ENCODE assay signal across 8 mouse cellular contexts in the genomic region with DNA sequence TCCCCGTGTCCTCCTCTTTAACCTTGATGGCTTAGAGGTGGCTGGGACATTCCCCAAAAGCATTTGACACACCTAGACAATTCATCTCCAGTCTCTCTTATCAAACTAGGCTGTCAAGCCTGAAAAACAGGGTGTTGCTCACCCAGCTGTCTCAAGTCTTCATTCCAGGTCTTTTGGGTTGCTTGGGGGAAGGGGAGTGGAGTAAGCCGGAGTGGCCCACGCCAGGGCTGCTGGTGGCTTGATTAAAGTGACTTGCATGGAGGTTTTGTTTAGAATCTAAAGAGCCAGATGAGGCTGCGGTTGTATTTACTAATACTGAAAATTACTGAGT.
DNase-seq lines count a peak whose midpoint lies in the region; ATAC-seq and TF ChIP-seq lines count a peak whose summit lies in the region.

No protein-coding gene starts in this region.

- peak overlapping the region; percentile 88 for H3K27ac ChIP-seq in lung, embryonic 14.5 days (ENCODE audit: low read depth)
- H3K27ac ChIP-seq in forebrain, embryonic 12.5 days, result no peak overlapping the region
- peak overlapping the region; percentile 60; the same call in 1 of the 2 replicates for H3K27ac ChIP-seq in limb, embryonic 12.5 days
- no peak overlapping the region for H3K27ac ChIP-seq in neural tube, embryonic 14.5 days (ENCODE audit: low read depth, low read length)

- peak overlapping the region; percentile 54 for H3K9ac ChIP-seq in lung, embryonic 14.5 days
- H3K9ac ChIP-seq in forebrain, embryonic 12.5 days, result 0 out of 2 replicates have a peak overlapping the region, but pooled peaks have one; percentile 43
- peak overlapping the region; percentile 42 for H3K9ac ChIP-seq in limb, embryonic 12.5 days (replicated peaks)
- H3K9ac ChIP-seq in neural tube, embryonic 14.5 days (replicated peaks; ENCODE audit: low read depth, low read length), result no peak overlapping the region

- no peaks in the 10 kb centered on the region for H3K36me3 ChIP-seq in lung, embryonic 14.5 days (ENCODE audit: insufficient read depth)
- no peaks in the 10 kb centered on the region for H3K36me3 ChIP-seq in forebrain, embryonic 12.5 days (replicated peaks)
- H3K36me3 ChIP-seq in limb, embryonic 12.5 days, result no peaks in the 10 kb centered on the region
- no peaks in the 10 kb centered on the region for H3K36me3 ChIP-seq in neural tube, embryonic 14.5 days (ENCODE audit: control insufficient read depth, insufficient read depth, low read length)

- peak overlapping the region; percentile 46 for H3K4me3 ChIP-seq in lung, embryonic 14.5 days (ENCODE audit: low read depth, low read length)
- no peak overlapping the region for H3K4me3 ChIP-seq in forebrain, embryonic 12.5 days (replicated peaks)
- peak overlapping the region; percentile 45 for H3K4me3 ChIP-seq in limb, embryonic 12.5 days (replicated peaks)
- H3K4me3 ChIP-seq in neural tube, embryonic 14.5 days (ENCODE audit: low read depth, low read length), result no peak overlapping the region

- no peak for TF ChIP-seq CTCF in lung, embryonic 14.5 days (IDR thresholded peaks at IDR 0.05; ENCODE audit: low read depth)

- no peaks in the 10 kb centered on the region for H3K9me3 ChIP-seq in lung, embryonic 14.5 days (ENCODE audit: low read depth, low read length)
- no peaks in the 10 kb centered on the region for H3K9me3 ChIP-seq in forebrain, embryonic 12.5 days
- H3K9me3 ChIP-seq in limb, embryonic 12.5 days, result no peaks in the 10 kb centered on the region
- H3K9me3 ChIP-seq in neural tube, embryonic 14.5 days (ENCODE audit: control insufficient read depth, low read length), result no peaks in the 10 kb centered on the region

- H3K4me1 ChIP-seq in lung, embryonic 14.5 days (ENCODE audit: insufficient read depth), result peaks cover 40% of the 10 kb centered on the region
- peaks cover 45% of the 10 kb centered on the region for H3K4me1 ChIP-seq in forebrain, embryonic 12.5 days
- H3K4me1 ChIP-seq in limb, embryonic 12.5 days (replicated peaks), result peaks cover 65% of the 10 kb centered on the region
- peaks cover 11% of the 10 kb centered on the region for H3K4me1 ChIP-seq in neural tube, embryonic 14.5 days (ENCODE audit: control insufficient read depth, insufficient read depth, low read length)

- peak; percentile 23; the same call in 1 of the 2 replicates for ATAC-seq in lung, embryonic 14.5 days (ENCODE audit: insufficient read depth)
- no peak for ATAC-seq in forebrain, embryonic 12.5 days (ENCODE audit: low FRiP score)
- ATAC-seq in limb, embryonic 12.5 days (ENCODE audit: insufficient number of reproducible peaks, insufficient read depth, low FRiP score, low TSS enrichment, low read depth), result no peak
- no peak for ATAC-seq in neural tube, embryonic 14.5 days (ENCODE audit: low read depth)

- peak overlapping the region; percentile 71 for H3K4me2 ChIP-seq in lung, embryonic 14.5 days
- H3K4me2 ChIP-seq in forebrain, embryonic 12.5 days, result peak overlapping the region; percentile 62
- peak overlapping the region; percentile 79 for H3K4me2 ChIP-seq in limb, embryonic 12.5 days
- H3K4me2 ChIP-seq in neural tube, embryonic 14.5 days (ENCODE audit: low read depth, low read length), result peak overlapping the region; percentile 11; the same call in 1 of the 2 replicates

- DNase-seq in lung, embryonic 14.5 days, result peak; percentile 56
- no peak for DNase-seq in lung, postnatal 14 days
- DNase-seq in left cerebral cortex, adult 9 months (ENCODE audit: low spot score in 2 of 2), result no peak
- DNase-seq in layer of hippocampus, adult 18-20 months (ENCODE audit: low spot score in 2 of 2), result no peak
- no peak for DNase-seq in kidney, postnatal 14 days

- 3% methylated on average over 4 of the region's 4 CpGs for WGBS in lung, embryonic 14.5 days
- WGBS in forebrain, embryonic 12.5 days, result 12% methylated on average over 4 of the region's 4 CpGs
- 13% methylated on average over 4 of the region's 4 CpGs for WGBS in limb, embryonic 12.5 days
- 32% methylated on average over 4 of the region's 4 CpGs for WGBS in neural tube, embryonic 14.5 days

- no peaks in the 10 kb centered on the region for H3K27me3 ChIP-seq in lung, embryonic 14.5 days (ENCODE audit: insufficient read depth, low read length)
- peaks cover 51% of the 10 kb centered on the region for H3K27me3 ChIP-seq in forebrain, embryonic 12.5 days
- peaks cover 14% of the 10 kb centered on the region for H3K27me3 ChIP-seq in limb, embryonic 12.5 days
- H3K27me3 ChIP-seq in neural tube, embryonic 14.5 days (ENCODE audit: control insufficient read depth, insufficient read depth, low read length), result no peaks in the 10 kb centered on the region

Comparison
In these comparisons a context has a peak if more than half of its experiments do, and no peak if none do; other contexts are left out.
1. H3K27ac ChIP-seq: peak in lung, embryonic 14.5 days (single experiment) and limb, embryonic 12.5 days (single experiment); none in forebrain, embryonic 12.5 days (single experiment) and neural tube, embryonic 14.5 days (single experiment).
2. H3K4me2 ChIP-seq: peak in every context shown above with its lines; median percentile 79 in limb, embryonic 12.5 days; 71 in lung, embryonic 14.5 days; 62 in forebrain, embryonic 12.5 days; 11 in neural tube, embryonic 14.5 days.
3. H3K4me3 ChIP-seq: peak in lung, embryonic 14.5 days (single experiment) and limb, embryonic 12.5 days (single experiment); none in forebrain, embryonic 12.5 days (single experiment) and neural tube, embryonic 14.5 days (single experiment).